Mouse (Mus musculus) brain, adult 2 months (tissue): ENCODE data around the gene Dusp2.

ENCODE experiments used
- DNase-seq: peaks from one replicate; pipeline ENCODE4 v3.0.0; 2011; ENCODE audit warnings: low read depth, low spot score

The Dusp2 gene

GRCm38 (mm10) chr2:127367126-127367820, 31.3 kb downstream of the Dusp2 start:
- DNase-seq: no peak

- DNase-seq: no peak
These were observed 33.9 kb downstream of the Dusp2 start for GRCm38 (mm10) chr2:127369703-127370376.

- no peak for DNase-seq
These were observed 34.9 kb downstream of the Dusp2 start for GRCm38 (mm10) chr2:127370561-127371483.

- DNase-seq: no peak
These were observed 35.5 kb downstream of the Dusp2 start for GRCm38 (mm10) chr2:127371484-127371861.

DNA sequence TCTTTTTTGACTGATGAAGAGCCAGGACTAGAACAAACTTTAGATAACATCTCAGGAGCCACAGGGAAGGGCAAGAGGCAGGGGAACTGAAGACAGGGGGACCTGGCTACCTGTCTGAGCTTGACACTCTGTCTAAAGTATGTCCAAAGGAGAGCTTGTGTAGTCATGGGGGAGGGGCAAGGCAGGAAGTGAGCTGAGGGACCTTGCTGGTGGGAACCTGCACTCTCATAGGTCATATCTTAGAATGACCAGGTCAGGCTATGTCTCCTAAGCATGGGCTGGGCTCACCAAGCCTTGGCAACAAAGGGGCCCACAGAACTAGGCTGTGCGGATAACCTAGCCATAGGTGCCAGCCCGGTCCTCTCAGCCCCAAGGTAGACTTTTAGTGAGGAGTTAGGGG, 36.1 kb downstream of the Dusp2 start:
- no peak for DNase-seq

- DNase-seq: no peak
These were observed 38.2 kb downstream of the Dusp2 start for GRCm38 (mm10) chr2:127374131-127374530.

- DNase-seq: no peak
These were observed 39.1 kb downstream of the Dusp2 start for GRCm38 (mm10) chr2:127375087-127375486.

- DNase-seq: no peak
These were observed 39.9 kb downstream of the Dusp2 start for GRCm38 (mm10) chr2:127375759-127376341.

GRCm38 (mm10) chr2:127376423-127377051, 40.6 kb downstream of the Dusp2 start:
- no peak for DNase-seq

GRCm38 (mm10) chr2:127377942-127378610, 42.1 kb downstream of the Dusp2 start:
- DNase-seq: peak; percentile 24

DNA sequence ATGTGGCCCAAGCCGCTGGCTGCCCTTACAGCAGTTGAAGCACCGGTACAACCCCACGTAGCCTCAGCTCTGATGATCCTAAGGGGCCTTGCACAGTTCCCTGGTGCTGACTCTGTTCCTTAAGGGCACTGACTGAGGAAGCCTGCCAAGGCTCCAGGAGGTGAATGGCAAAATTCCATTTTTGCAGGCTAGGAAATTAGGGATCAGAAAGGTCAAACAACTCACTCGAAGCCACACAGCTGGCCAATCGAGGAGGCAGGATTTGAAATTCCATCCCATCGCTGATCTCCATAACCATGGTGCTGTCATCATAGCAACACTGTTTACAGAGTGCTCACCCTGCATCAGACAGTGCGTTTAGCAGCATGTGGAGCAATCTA, 42.6 kb downstream of the Dusp2 start:
- DNase-seq: no peak

GRCm38 (mm10) chr2:127379250-127379649, 43.3 kb downstream of the Dusp2 start:
- no peak for DNase-seq

- DNase-seq: no peak
These were observed 47.9 kb downstream of the Dusp2 start for GRCm38 (mm10) chr2:127383881-127384280.

GRCm38 (mm10) chr2:127387521-127387920, 51.6 kb downstream of the Dusp2 start:
- DNase-seq: no peak
